In the genomic region with DNA sequence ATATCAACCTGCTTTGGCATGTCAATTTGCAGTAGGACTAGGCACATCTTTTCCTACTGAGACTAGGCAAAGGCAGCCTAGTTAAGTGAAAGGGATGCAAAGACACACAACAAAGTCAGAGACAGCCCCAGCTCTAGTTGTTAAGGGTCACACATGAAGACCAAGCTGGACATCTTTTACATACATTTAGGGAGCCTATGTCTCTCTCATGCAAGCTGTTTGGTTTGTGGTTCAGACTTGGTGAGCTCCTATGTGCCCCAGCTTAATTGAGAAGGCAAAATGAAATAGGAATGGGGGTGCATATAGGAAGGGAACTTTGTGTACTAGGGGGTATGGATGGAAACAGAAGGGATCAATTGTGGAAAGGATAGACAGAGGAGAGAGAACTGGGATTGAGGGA, we compare ENCODE assay signal across 18 mouse cellular contexts. TPM values are rescaled to one million over a fixed set of nuclear protein-coding genes. Genes with fewer than 3 reads are reported as not detected.
DNase-seq lines count a peak whose midpoint lies in the region.
"Had no signal": no experiment of that assay in that cellular context is flagged by ENCODE, and none has a peak within 500 bp of the region (broad histone marks: within the 10 kb centered on the region; RNA-seq: fewer than 3 reads in every experiment).

Gene Olfr1228 (minus strand): TSS at position 101 of the 400 bp plus-strand sequence.

- DNase-seq in heart, adult 11 months, result peak; percentile 23
- DNase-seq in heart, postnatal 25 days (ENCODE audit: low spot score), result no peak
- DNase-seq: adrenal gland, adult 2 months; adrenal gland, adult 8-10 months; adrenal gland, postnatal 10 days; adrenal gland, postnatal 14 days; adrenal gland, postnatal 25 days; adrenal gland, postnatal 36 days; B cell, adult 2 months; cerebellum, adult 11 months; cerebellum, adult 11-12 months; cerebellum, adult 18-20 months; cerebellum, adult 2 months had no signal

- intact Hi-C loops in heart, postnatal 25 days (cut with DNase I), result no loop called here

RNA-seq across cellular contexts. Expression of gene Olfr1228, which starts in this region (rescaled TPM):
- total RNA-seq in heart, postnatal 25 days (2021), result not detected
- total RNA-seq: adrenal gland, adult 18-20 months; adrenal gland, adult 2 months; adrenal gland, adult 8-10 months; adrenal gland, postnatal 10 days; adrenal gland, postnatal 14 days; adrenal gland, postnatal 25 days; adrenal gland, postnatal 36 days; adrenal gland, postnatal 4 days; CH12.LX; ES-E14; MEL had no signal
